Mouse (Mus musculus): ENCODE results near the gene Naxd. TPM values are rescaled to one million over a fixed set of nuclear protein-coding genes. Genes with fewer than 3 reads are reported as not detected.

Naxd gene
- total and polyA plus RNA-seq, 3 experiments: 38.2 to 78.6 (median 56.3) TPM

GRCm38 (mm10) chr8:11513247-11513646 lies 15.9 kb downstream of the Naxd start:
- H3K36me3 ChIP-seq (replicated peaks): peaks cover 98% of the 10 kb centered on the region
- H3K9me3 ChIP-seq (replicated peaks): no peaks in the 10 kb centered on the region
- ATAC-seq (ENCODE audit: extremely low read depth, insufficient number of reproducible peaks, low FRiP score, poor library complexity, severe bottlenecking): peak; percentile 87
- TF ChIP-seq POLR2AphosphoS5 (IDR thresholded peaks at IDR 0.05; ENCODE audit: insufficient replicate concordance, low read depth, low read length) (no peak), CTCF (IDR thresholded peaks at IDR 0.05; ENCODE audit: low read depth, low read length) (no peak), TAL1 (conservative IDR thresholded peaks at IDR 0.05; ENCODE audit: low read depth, low read length) (no peak), GATA1 (IDR thresholded peaks at IDR 0.05; ENCODE audit: borderline replicate concordance, low read length) (no peak), GATA2 (IDR thresholded peaks at IDR 0.05; ENCODE audit: borderline replicate concordance, low read depth, low read length) (no peak)
- H3K4me3 ChIP-seq (ENCODE audit: low read depth, low read length): peak overlapping the region; percentile 68; the same call in 1 of the 2 replicates
- DNase-seq (ENCODE audit: low spot score): peak; percentile 85
- H3K4me1 ChIP-seq (ENCODE audit: insufficient read depth, low read depth, low read length): peaks cover 76% of the 10 kb centered on the region
- no peaks in the 10 kb centered on the region for H3K27me3 ChIP-seq (ENCODE audit: insufficient read depth, low read length)

GRCm38 (mm10) chr8:11516292-11516691 lies 19.0 kb downstream of the Naxd start:
- H3K27me3 ChIP-seq (ENCODE audit: insufficient read depth, low read length): no peaks in the 10 kb centered on the region
- no peak overlapping the region for H3K4me3 ChIP-seq (ENCODE audit: low read depth, low read length)
- ATAC-seq (ENCODE audit: extremely low read depth, insufficient number of reproducible peaks, low FRiP score, poor library complexity, severe bottlenecking) (no peak), DNase-seq (ENCODE audit: low spot score) (no peak)
- H3K4me1 ChIP-seq (ENCODE audit: insufficient read depth, low read depth, low read length): peaks cover 50% of the 10 kb centered on the region
- H3K9me3 ChIP-seq (replicated peaks): no peaks in the 10 kb centered on the region
- no peak for TF ChIP-seq GATA1 (IDR thresholded peaks at IDR 0.05; ENCODE audit: borderline replicate concordance, low read length)
- no peak for TF ChIP-seq TAL1 (conservative IDR thresholded peaks at IDR 0.05; ENCODE audit: low read depth, low read length)
- TF ChIP-seq GATA2 (IDR thresholded peaks at IDR 0.05; ENCODE audit: borderline replicate concordance, low read depth, low read length): no peak
- TF ChIP-seq CTCF (IDR thresholded peaks at IDR 0.05; ENCODE audit: low read depth, low read length): no peak
- no peak for TF ChIP-seq POLR2AphosphoS5 (IDR thresholded peaks at IDR 0.05; ENCODE audit: insufficient replicate concordance, low read depth, low read length)
- peaks cover 98% of the 10 kb centered on the region for H3K36me3 ChIP-seq (replicated peaks)

DNA sequence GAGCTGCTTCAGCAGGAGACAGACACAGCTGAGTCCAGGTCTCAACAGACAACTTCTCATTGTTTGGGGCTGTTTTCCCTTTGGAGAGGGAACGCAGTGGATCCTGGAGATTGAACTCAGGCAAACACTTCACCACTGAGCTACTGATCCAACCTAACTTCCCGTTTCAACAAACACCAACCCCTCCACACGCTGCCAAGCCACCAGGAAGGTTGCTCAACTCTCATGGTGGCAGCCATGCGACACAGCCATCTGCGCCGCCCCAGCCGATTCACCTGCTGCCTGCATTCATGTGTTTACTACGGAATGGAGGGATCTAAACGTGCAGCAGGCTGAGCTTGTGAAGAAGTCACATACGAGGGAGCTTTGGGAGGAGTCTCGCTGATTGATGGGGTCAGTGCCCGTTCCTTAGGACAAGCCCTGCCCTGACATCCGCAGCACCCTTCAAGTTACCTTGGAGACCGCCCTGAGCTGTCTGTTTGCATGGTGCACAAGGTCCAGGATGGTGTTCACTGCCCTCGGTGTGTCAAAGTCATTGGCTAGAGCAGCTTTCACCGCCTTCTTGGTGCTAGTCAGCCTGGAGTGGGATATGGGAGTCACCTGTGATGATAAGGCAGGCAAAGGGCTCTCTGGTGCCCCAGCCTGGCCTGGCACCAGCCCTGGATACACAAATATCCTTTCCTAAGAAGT lies 20.2 kb downstream of the Naxd start:
- Histone ChIP-seq H3K36me3 (replicated peaks) (peaks cover 98% of the 10 kb centered on the region), H3K9me3 (replicated peaks) (no peaks in the 10 kb centered on the region), H3K4me3 (ENCODE audit: low read depth, low read length) (no peak overlapping the region), H3K27me3 (ENCODE audit: insufficient read depth, low read length) (no peaks in the 10 kb centered on the region), H3K4me1 (ENCODE audit: insufficient read depth, low read depth, low read length) (peaks cover 37% of the 10 kb centered on the region)
- TF ChIP-seq CTCF (IDR thresholded peaks at IDR 0.05; ENCODE audit: low read depth, low read length): no peak
- no peak for TF ChIP-seq TAL1 (conservative IDR thresholded peaks at IDR 0.05; ENCODE audit: low read depth, low read length)
- TF ChIP-seq GATA1 (IDR thresholded peaks at IDR 0.05; ENCODE audit: borderline replicate concordance, low read length): no peak
- no peak for TF ChIP-seq POLR2AphosphoS5 (IDR thresholded peaks at IDR 0.05; ENCODE audit: insufficient replicate concordance, low read depth, low read length)
- TF ChIP-seq GATA2 (IDR thresholded peaks at IDR 0.05; ENCODE audit: borderline replicate concordance, low read depth, low read length): no peak
- no peak for DNase-seq (ENCODE audit: low spot score)
- ATAC-seq (ENCODE audit: extremely low read depth, insufficient number of reproducible peaks, low FRiP score, poor library complexity, severe bottlenecking): no peak

DNA sequence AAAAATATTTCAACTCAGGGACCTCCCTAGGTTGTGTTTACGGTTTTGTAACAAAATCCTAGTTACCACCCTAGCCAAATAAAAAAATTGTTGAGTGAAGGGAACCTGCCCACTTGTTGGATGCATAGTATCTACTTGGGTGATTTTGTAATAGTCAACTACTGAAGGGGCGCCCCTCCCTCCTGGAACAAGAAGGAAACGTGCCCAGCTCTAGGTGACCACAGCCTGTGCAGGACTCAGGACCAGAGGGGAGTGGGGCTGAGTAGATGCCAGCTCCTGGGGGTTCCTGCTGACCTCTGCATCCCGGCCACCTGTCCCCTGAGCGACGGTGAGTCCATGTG lies 20.7 kb downstream of the Naxd start:
- no peaks in the 10 kb centered on the region for H3K27me3 ChIP-seq (ENCODE audit: insufficient read depth, low read length)
- no peak overlapping the region for H3K4me3 ChIP-seq (ENCODE audit: low read depth, low read length)
- peaks cover 32% of the 10 kb centered on the region for H3K4me1 ChIP-seq (ENCODE audit: insufficient read depth, low read depth, low read length)
- no peak for ATAC-seq (ENCODE audit: extremely low read depth, insufficient number of reproducible peaks, low FRiP score, poor library complexity, severe bottlenecking)
- H3K9me3 ChIP-seq (replicated peaks): no peaks in the 10 kb centered on the region
- H3K36me3 ChIP-seq (replicated peaks): peaks cover 98% of the 10 kb centered on the region
- no peak for TF ChIP-seq TAL1 (conservative IDR thresholded peaks at IDR 0.05; ENCODE audit: low read depth, low read length)
- TF ChIP-seq GATA2 (IDR thresholded peaks at IDR 0.05; ENCODE audit: borderline replicate concordance, low read depth, low read length): no peak
- no peak for TF ChIP-seq GATA1 (IDR thresholded peaks at IDR 0.05; ENCODE audit: borderline replicate concordance, low read length)
- no peak for TF ChIP-seq POLR2AphosphoS5 (IDR thresholded peaks at IDR 0.05; ENCODE audit: insufficient replicate concordance, low read depth, low read length)
- TF ChIP-seq CTCF (IDR thresholded peaks at IDR 0.05; ENCODE audit: low read depth, low read length): no peak
- DNase-seq (ENCODE audit: low spot score): no peak

DNA sequence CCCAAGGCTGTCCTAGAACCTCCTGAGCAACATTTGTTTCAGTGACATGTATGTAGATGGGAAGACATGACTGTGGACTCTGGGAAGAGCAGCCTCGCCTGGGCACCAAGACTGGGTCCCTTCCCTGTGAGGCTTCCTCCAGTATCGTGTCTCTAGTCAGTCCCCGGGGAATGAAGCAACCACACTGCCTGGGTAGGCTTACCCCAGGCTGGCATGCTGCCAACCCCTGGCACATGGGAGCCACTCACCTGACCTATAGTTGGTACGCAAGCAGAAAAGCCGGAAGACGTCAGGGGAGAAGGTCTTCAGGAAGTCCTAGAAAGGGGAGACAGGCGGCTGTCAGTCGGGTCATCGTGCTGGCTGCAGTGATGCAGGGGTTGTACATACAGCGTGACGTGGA lies 21.4 kb downstream of the Naxd start:
- H3K36me3 ChIP-seq (replicated peaks): peaks cover 100% of the 10 kb centered on the region
- no peak overlapping the region for H3K4me3 ChIP-seq (ENCODE audit: low read depth, low read length)
- no peak for ATAC-seq (ENCODE audit: extremely low read depth, insufficient number of reproducible peaks, low FRiP score, poor library complexity, severe bottlenecking)
- peaks cover 26% of the 10 kb centered on the region for H3K4me1 ChIP-seq (ENCODE audit: insufficient read depth, low read depth, low read length)
- DNase-seq (ENCODE audit: low spot score): no peak
- H3K27me3 ChIP-seq (ENCODE audit: insufficient read depth, low read length): no peaks in the 10 kb centered on the region
- H3K9me3 ChIP-seq (replicated peaks): no peaks in the 10 kb centered on the region
- TF ChIP-seq GATA2 (IDR thresholded peaks at IDR 0.05; ENCODE audit: borderline replicate concordance, low read depth, low read length): no peak
- TF ChIP-seq TAL1 (conservative IDR thresholded peaks at IDR 0.05; ENCODE audit: low read depth, low read length): no peak
- TF ChIP-seq CTCF (IDR thresholded peaks at IDR 0.05; ENCODE audit: low read depth, low read length): no peak
- no peak for TF ChIP-seq GATA1 (IDR thresholded peaks at IDR 0.05; ENCODE audit: borderline replicate concordance, low read length)
- no peak for TF ChIP-seq POLR2AphosphoS5 (IDR thresholded peaks at IDR 0.05; ENCODE audit: insufficient replicate concordance, low read depth, low read length)

- DNase-seq (ENCODE audit: low spot score) (no peak), ATAC-seq (ENCODE audit: extremely low read depth, insufficient number of reproducible peaks, low FRiP score, poor library complexity, severe bottlenecking) (no peak)
- no peaks in the 10 kb centered on the region for H3K27me3 ChIP-seq (ENCODE audit: insufficient read depth, low read length)
- no peak overlapping the region for H3K4me3 ChIP-seq (ENCODE audit: low read depth, low read length)
- H3K9me3 ChIP-seq (replicated peaks): no peaks in the 10 kb centered on the region
- H3K4me1 ChIP-seq (ENCODE audit: insufficient read depth, low read depth, low read length): peaks cover 8% of the 10 kb centered on the region; the same call in 1 of the 2 replicates
- TF ChIP-seq GATA1 (IDR thresholded peaks at IDR 0.05; ENCODE audit: borderline replicate concordance, low read length): no peak
- H3K36me3 ChIP-seq (replicated peaks): peaks cover 92% of the 10 kb centered on the region
These were observed 26.0 kb downstream of the Naxd start for GRCm38 (mm10) chr8:11523331-11523730.
